Mouse (Mus musculus): ENCODE results near the gene Fzd10. TPM values are rescaled to one million over a fixed set of nuclear protein-coding genes. Genes with fewer than 3 reads are reported as not detected.
A peak's percentile ranks its signal among the peaks of the same experiment; 100 is the strongest.

Gene Fzd10
- polyA plus RNA-seq, 1 experiment from 2014 or later, result 1.4 TPM

DNA sequence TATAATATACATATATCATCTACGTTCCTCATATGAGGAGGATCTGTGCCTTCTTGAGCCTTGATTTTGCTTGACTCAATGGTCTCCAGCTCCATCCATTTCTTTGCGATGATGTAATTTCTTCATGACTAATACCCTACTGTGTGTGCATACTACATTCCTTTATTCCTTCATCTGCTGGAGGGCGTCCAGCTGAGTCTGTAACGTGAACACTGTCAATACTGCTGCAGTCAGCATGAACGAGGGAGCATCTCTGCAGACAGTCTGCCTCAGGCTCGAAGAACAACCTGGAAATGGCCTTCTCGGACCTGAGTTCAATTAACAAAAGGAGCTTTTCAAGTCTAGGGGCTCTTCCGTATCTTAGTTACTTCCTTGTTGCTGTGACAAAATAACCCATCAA is 28.9 kb upstream of the Fzd10 start:
- H3K27me3 ChIP-seq (ENCODE audit: control insufficient read depth, insufficient read depth, low read length), result no peaks in the 10 kb centered on the region
- H3K4me3 ChIP-seq (replicated peaks; ENCODE audit: low read length), result no peak overlapping the region
- no peak overlapping the region for H3K9ac ChIP-seq (ENCODE audit: low read length)
- no peaks in the 10 kb centered on the region for H3K36me3 ChIP-seq (ENCODE audit: control insufficient read depth, insufficient read depth, low read length)
- no peak overlapping the region for H3K27ac ChIP-seq (ENCODE audit: low read length)
- peaks cover 9% of the 10 kb centered on the region; the same call in 1 of the 2 replicates for H3K4me1 ChIP-seq (ENCODE audit: control insufficient read depth, insufficient read depth, low read length)
- WGBS, result 63% methylated on average over 8 of the region's 8 CpGs
- no peaks in the 10 kb centered on the region for H3K9me3 ChIP-seq (replicated peaks; ENCODE audit: control insufficient read depth, low read length)
- H3K4me2 ChIP-seq (ENCODE audit: low read depth, low read length), result no peak overlapping the region
- ATAC-seq (ENCODE audit: insufficient read depth, low FRiP score), result peak; percentile 53; the same call in 1 of the 2 replicates

DNA sequence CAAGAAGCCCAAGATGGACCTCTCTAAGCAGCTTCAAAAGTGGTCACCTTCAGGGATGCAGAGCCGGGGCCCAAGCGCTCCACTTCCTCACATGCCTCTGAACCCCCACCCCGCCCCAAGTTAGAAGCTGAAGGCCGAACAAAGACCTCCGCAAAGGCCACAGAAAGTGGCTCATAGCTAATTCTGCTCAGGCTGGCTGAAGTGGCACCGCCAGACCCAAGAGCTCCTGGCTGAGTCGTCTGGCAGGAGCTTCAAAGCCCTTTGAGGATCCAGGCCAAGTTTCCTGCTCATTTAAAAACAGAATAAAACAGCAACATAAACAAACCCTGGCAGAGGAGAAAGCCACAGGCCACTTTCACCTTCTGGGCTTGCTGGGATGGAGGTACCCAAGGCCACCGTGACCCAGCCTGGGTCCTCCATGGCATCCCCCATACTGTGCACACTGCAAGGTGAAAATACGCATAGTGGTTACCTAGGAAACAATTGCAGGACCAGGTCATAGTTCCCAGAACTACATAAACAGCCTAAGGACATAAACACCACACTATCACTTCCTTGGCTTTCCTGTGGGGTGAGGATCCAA is 24.6 kb upstream of the Fzd10 start:
- H3K4me2 ChIP-seq (ENCODE audit: low read depth, low read length), result no peak overlapping the region
- H3K4me1 ChIP-seq (ENCODE audit: control insufficient read depth, insufficient read depth, low read length), result peaks cover 5% of the 10 kb centered on the region; the same call in 1 of the 2 replicates
- H3K36me3 ChIP-seq (ENCODE audit: control insufficient read depth, insufficient read depth, low read length), result no peaks in the 10 kb centered on the region
- H3K9ac ChIP-seq (ENCODE audit: low read length), result no peak overlapping the region
- no peak for ATAC-seq (ENCODE audit: insufficient read depth, low FRiP score)
- H3K27ac ChIP-seq (ENCODE audit: low read length), result no peak overlapping the region
- 67% methylated on average over 9 of the region's 9 CpGs for WGBS
- H3K27me3 ChIP-seq (ENCODE audit: control insufficient read depth, insufficient read depth, low read length), result no peaks in the 10 kb centered on the region
- H3K4me3 ChIP-seq (replicated peaks; ENCODE audit: low read length), result no peak overlapping the region
- no peaks in the 10 kb centered on the region for H3K9me3 ChIP-seq (replicated peaks; ENCODE audit: control insufficient read depth, low read length)

DNA sequence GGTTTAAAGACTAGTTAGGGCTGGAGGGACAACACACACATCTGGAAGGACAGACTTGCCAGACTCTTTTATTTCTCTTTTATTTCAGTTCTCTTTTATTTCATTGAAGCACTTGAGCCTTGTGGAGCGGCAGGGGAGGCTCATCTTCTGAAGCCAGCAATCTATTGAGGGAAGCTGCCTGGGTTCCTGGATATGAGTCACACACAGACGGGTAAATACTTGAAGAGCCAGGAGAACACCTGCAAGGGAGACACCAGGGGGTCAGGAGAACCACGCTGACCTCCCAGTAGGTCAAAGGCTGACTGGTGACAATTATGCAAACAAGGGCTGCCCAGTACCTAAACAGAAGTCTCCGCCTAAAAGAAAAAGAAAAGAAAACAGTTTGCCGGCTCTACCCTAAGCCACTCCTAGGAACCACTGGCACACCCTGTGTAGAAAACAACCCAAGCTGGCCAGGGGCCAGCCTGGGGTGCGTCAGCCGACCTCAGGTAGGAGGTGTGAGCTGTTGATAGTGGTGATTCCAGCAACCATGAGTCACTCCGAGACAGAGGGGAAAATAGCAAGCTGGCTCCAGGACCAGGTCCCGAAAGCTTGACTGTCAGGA is 21.5 kb upstream of the Fzd10 start:
- peaks cover 9% of the 10 kb centered on the region; the same call in 1 of the 2 replicates for H3K4me1 ChIP-seq (ENCODE audit: control insufficient read depth, insufficient read depth, low read length)
- no peak overlapping the region for H3K9ac ChIP-seq (ENCODE audit: low read length)
- H3K4me3 ChIP-seq (replicated peaks; ENCODE audit: low read length), result no peak overlapping the region
- 26% methylated on average over 9 of the region's 9 CpGs for WGBS
- H3K36me3 ChIP-seq (ENCODE audit: control insufficient read depth, insufficient read depth, low read length), result no peaks in the 10 kb centered on the region
- no peaks in the 10 kb centered on the region for H3K27me3 ChIP-seq (ENCODE audit: control insufficient read depth, insufficient read depth, low read length)
- peak overlapping the region; percentile 72 for H3K27ac ChIP-seq (ENCODE audit: low read length)
- peak; percentile 89 for ATAC-seq (ENCODE audit: insufficient read depth, low FRiP score)
- H3K4me2 ChIP-seq (ENCODE audit: low read depth, low read length), result 0 out of 2 replicates have a peak overlapping the region, but pooled peaks have one; percentile 7
- no peaks in the 10 kb centered on the region for H3K9me3 ChIP-seq (replicated peaks; ENCODE audit: control insufficient read depth, low read length)

DNA sequence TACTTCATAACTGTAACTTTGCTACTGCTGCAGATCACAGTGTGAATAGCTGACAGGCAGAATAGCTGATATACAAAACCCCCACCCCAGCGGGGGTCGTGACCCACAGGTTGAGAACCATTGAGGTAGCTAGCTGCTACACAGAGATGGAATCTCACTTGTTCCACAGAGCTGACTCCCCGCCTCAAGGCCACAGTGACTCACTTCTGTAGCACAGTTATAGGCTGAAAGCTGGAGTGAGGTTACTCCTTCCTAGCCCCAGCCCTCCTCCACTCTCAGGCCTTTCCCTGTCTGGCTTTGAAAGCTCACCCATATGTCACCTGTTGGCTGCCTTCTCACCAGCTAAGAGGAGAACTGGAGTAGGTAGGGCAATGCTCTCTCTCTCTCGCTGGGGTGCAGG is 19.7 kb upstream of the Fzd10 start:
- Histone ChIP-seq H3K36me3 (ENCODE audit: control insufficient read depth, insufficient read depth, low read length) (no peaks in the 10 kb centered on the region), H3K9me3 (replicated peaks; ENCODE audit: control insufficient read depth, low read length) (no peaks in the 10 kb centered on the region), H3K9ac (ENCODE audit: low read length) (no peak overlapping the region), H3K4me2 (ENCODE audit: low read depth, low read length) (no peak overlapping the region), H3K4me1 (ENCODE audit: control insufficient read depth, insufficient read depth, low read length) (peaks cover 9% of the 10 kb centered on the region; the same call in 1 of the 2 replicates), H3K27me3 (ENCODE audit: control insufficient read depth, insufficient read depth, low read length) (no peaks in the 10 kb centered on the region), H3K27ac (ENCODE audit: low read length) (peak overlapping the region; percentile 53), H3K4me3 (replicated peaks; ENCODE audit: low read length) (no peak overlapping the region)
- peak; percentile 33; the same call in 1 of the 2 replicates for ATAC-seq (ENCODE audit: insufficient read depth, low FRiP score)
- WGBS, result 46% methylated on average over 4 of the region's 4 CpGs

- Histone ChIP-seq H3K4me2 (ENCODE audit: low read depth, low read length) (no peak overlapping the region), H3K27me3 (ENCODE audit: control insufficient read depth, insufficient read depth, low read length) (no peaks in the 10 kb centered on the region), H3K27ac (ENCODE audit: low read length) (peak overlapping the region; percentile 17; the same call in 1 of the 2 replicates), H3K36me3 (ENCODE audit: control insufficient read depth, insufficient read depth, low read length) (no peaks in the 10 kb centered on the region), H3K4me3 (replicated peaks; ENCODE audit: low read length) (no peak overlapping the region), H3K4me1 (ENCODE audit: control insufficient read depth, insufficient read depth, low read length) (peaks cover 9% of the 10 kb centered on the region; the same call in 1 of the 2 replicates), H3K9me3 (replicated peaks; ENCODE audit: control insufficient read depth, low read length) (no peaks in the 10 kb centered on the region), H3K9ac (ENCODE audit: low read length) (no peak overlapping the region)
- whole genome bisulfite sequencing, result 22% methylated on average over 8 of the region's 8 CpGs
- ATAC-seq (ENCODE audit: insufficient read depth, low FRiP score), result peak; percentile 19; the same call in 1 of the 2 replicates
These were observed 19.1 kb upstream of the Fzd10 start for GRCm38 (mm10) chr5:128581516-128581921.

- no peak for ATAC-seq (ENCODE audit: insufficient read depth, low FRiP score)
These were observed 11.4 kb upstream of the Fzd10 start for GRCm38 (mm10) chr5:128589231-128589630.

GRCm38 (mm10) chr5:128593446-128593845 is 7.2 kb upstream of the Fzd10 start:
- no peak overlapping the region for H3K4me3 ChIP-seq (replicated peaks; ENCODE audit: low read length)
- no peaks in the 10 kb centered on the region for H3K9me3 ChIP-seq (replicated peaks; ENCODE audit: control insufficient read depth, low read length)
- no peak overlapping the region for H3K4me2 ChIP-seq (ENCODE audit: low read depth, low read length)
- peaks cover 13% of the 10 kb centered on the region; the same call in 1 of the 2 replicates for H3K27me3 ChIP-seq (ENCODE audit: control insufficient read depth, insufficient read depth, low read length)
- H3K27ac ChIP-seq (ENCODE audit: low read length), result no peak overlapping the region
- no peak for ATAC-seq (ENCODE audit: insufficient read depth, low FRiP score)
- H3K36me3 ChIP-seq (ENCODE audit: control insufficient read depth, insufficient read depth, low read length), result no peaks in the 10 kb centered on the region
- H3K9ac ChIP-seq (ENCODE audit: low read length), result no peak overlapping the region
- H3K4me1 ChIP-seq (ENCODE audit: control insufficient read depth, insufficient read depth, low read length), result peaks cover 9% of the 10 kb centered on the region
- 89% methylated on average over 13 of the region's 13 CpGs for WGBS

More at GRCm38 (mm10) chr5:128589231-128589630, 11.4 kb upstream of the Fzd10 start:
- Histone ChIP-seq H3K36me3 (ENCODE audit: control insufficient read depth, insufficient read depth, low read length) (no peaks in the 10 kb centered on the region), H3K4me2 (ENCODE audit: low read depth, low read length) (no peak overlapping the region), H3K4me1 (ENCODE audit: control insufficient read depth, insufficient read depth, low read length) (no peaks in the 10 kb centered on the region), H3K9ac (ENCODE audit: low read length) (no peak overlapping the region), H3K27ac (ENCODE audit: low read length) (no peak overlapping the region), H3K4me3 (replicated peaks; ENCODE audit: low read length) (no peak overlapping the region), H3K9me3 (replicated peaks; ENCODE audit: control insufficient read depth, low read length) (no peaks in the 10 kb centered on the region), H3K27me3 (ENCODE audit: control insufficient read depth, insufficient read depth, low read length) (no peaks in the 10 kb centered on the region)
- 64% methylated on average over 1 of the region's 1 CpGs for WGBS

GRCm38 (mm10) chr5:128596813-128597212 is 3.8 kb upstream of the Fzd10 start:
- Histone ChIP-seq H3K36me3 (ENCODE audit: control insufficient read depth, insufficient read depth, low read length) (no peaks in the 10 kb centered on the region), H3K27me3 (ENCODE audit: control insufficient read depth, insufficient read depth, low read length) (peaks cover 35% of the 10 kb centered on the region), H3K4me3 (replicated peaks; ENCODE audit: low read length) (peak overlapping the region; percentile 36), H3K27ac (ENCODE audit: low read length) (no peak overlapping the region), H3K4me1 (ENCODE audit: control insufficient read depth, insufficient read depth, low read length) (peaks cover 29% of the 10 kb centered on the region), H3K9ac (ENCODE audit: low read length) (peak overlapping the region; percentile 31), H3K4me2 (ENCODE audit: low read depth, low read length) (peak overlapping the region; percentile 50), H3K9me3 (replicated peaks; ENCODE audit: control insufficient read depth, low read length) (no peaks in the 10 kb centered on the region)
- WGBS, result 5% methylated on average over 20 of the region's 20 CpGs
- ATAC-seq (ENCODE audit: insufficient read depth, low FRiP score), result no peak

DNA sequence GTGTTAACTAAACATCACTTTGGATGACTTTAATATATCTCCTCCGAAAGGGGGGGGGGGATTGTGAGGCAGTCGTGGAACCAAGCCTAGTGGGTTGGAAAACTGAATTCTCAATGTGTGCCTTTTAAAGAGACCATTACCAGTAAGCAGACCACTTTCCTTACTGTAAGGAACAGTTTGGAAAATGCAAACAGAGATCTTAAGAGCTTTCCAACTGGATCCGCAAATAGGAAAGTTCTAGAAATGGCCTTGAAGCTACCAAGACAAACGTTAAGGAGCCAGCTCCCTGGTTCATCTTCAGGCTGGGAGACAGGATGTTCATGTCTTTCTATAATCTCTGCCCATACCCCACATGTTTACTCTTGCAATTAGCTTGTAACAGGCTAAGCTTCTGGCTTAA is 3.3 kb upstream of the Fzd10 start:
- Histone ChIP-seq H3K4me3 (replicated peaks; ENCODE audit: low read length) (peak overlapping the region; percentile 36), H3K4me1 (ENCODE audit: control insufficient read depth, insufficient read depth, low read length) (peaks cover 30% of the 10 kb centered on the region), H3K36me3 (ENCODE audit: control insufficient read depth, insufficient read depth, low read length) (no peaks in the 10 kb centered on the region), H3K9me3 (replicated peaks; ENCODE audit: control insufficient read depth, low read length) (no peaks in the 10 kb centered on the region), H3K9ac (ENCODE audit: low read length) (no peak overlapping the region), H3K27ac (ENCODE audit: low read length) (no peak overlapping the region), H3K4me2 (ENCODE audit: low read depth, low read length) (peak overlapping the region; percentile 50; the same call in 1 of the 2 replicates), H3K27me3 (ENCODE audit: control insufficient read depth, insufficient read depth, low read length) (peaks cover 40% of the 10 kb centered on the region)
- WGBS, result 26% methylated on average over 4 of the region's 4 CpGs
- ATAC-seq (ENCODE audit: insufficient read depth, low FRiP score), result no peak

Data from stomach, embryonic 16.5 days (tissue).